Mouse (Mus musculus) bone marrow, adult 2 months (tissue): Measurements from ENCODE around the gene Inava.

Source experiments
- CTCF ChIP-seq: fragments of 200-500 bp; IDR thresholded peaks from 2 replicates; pipeline ENCODE4 v1.5.1; 2011; ENCODE audit warnings: low read length, control low read depth; ENCODE audit not compliant: control insufficient read depth, insufficient read depth
- POLR2A ChIP-seq: fragments of 200-500 bp; IDR thresholded peaks from 2 replicates; pipeline ENCODE4 v1.6.1; 2011; ENCODE audit warnings: low read depth, mild to moderate bottlenecking, control low read depth, low read length, borderline replicate concordance; ENCODE audit not compliant: control insufficient read depth

DNA sequence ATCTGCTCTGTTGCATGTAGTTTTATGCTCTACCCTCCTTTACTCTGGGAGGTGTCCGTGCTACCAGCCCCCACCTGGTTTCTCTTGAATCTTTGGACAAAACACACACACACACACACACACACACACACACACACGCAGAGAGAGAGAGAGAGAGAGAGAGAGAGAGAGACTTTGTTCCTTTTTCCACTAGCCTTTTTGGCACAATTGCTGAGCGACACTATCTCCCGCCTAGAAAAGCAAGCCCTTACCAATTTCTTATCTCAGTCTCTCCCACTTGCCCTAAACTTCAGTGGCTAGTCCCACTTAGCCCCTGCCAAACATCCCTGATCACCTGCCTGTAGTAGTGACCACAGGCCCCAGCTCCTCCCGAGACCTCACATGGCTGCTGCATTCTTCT, 10.4 kb upstream of the Inava start:
- TF ChIP-seq CTCF (no peak), POLR2A (no peak)
